Mouse (Mus musculus): ENCODE measurements around the gene Dlk2.

GRCm38 (mm10) chr17:46274465-46274864, 22.8 kb upstream of the Dlk2 start:
- no peak for TF ChIP-seq CTCF (IDR thresholded peaks at IDR 0.05)
- TF ChIP-seq EP300 (IDR thresholded peaks at IDR 0.05; ENCODE audit: insufficient read depth, low read depth, low read length) = no peak

Data from heart, adult 2 months (tissue).